Mouse (Mus musculus): ENCODE measurements around the gene Rufy2. TPM values are rescaled to one million over a fixed set of nuclear protein-coding genes. Genes with fewer than 3 reads are reported as not detected.

Gene Rufy2
- polyA plus RNA-seq, 1 experiment from 2014 or later: 26.8 TPM

- Histone ChIP-seq H3K4me3 (replicated peaks) (no peak overlapping the region), H3K27ac (replicated peaks) (no peak overlapping the region), H3K4me1 (peaks cover 16% of the 10 kb centered on the region), H3K27me3 (no peaks in the 10 kb centered on the region), H3K36me3 (peaks cover 23% of the 10 kb centered on the region), H3K4me2 (replicated peaks) (no peak overlapping the region), H3K9me3 (replicated peaks) (no peaks in the 10 kb centered on the region), H3K9ac (no peak overlapping the region)
- no peak for ATAC-seq (ENCODE audit: insufficient number of reproducible peaks, low FRiP score, low TSS enrichment, low read depth)
- 86% methylated on average over 6 of the region's 6 CpGs for WGBS
Observed at GRCm38 (mm10) chr10:63019304-63019703, 39.3 kb downstream of the Rufy2 start.

DNA sequence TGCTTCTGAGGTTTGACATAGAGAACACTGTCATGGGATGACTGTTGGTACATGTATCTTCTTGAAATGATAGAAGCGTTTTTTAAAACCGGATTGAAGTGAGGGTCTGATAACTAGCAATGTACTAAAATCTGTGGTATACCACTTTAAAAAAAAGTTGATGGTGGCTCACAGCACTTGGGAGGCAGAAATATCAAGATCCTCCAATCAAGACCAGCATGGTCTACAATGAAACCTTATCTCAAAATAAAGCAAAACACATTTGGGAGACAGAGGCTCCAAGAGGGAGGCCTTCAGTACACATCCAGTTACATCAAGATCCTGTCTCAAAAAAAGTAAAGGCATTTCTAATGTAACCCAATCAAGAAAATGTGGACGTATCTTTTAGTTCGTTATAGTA is 41.7 kb downstream of the Rufy2 start:
- Histone ChIP-seq H3K36me3 (peaks cover 7% of the 10 kb centered on the region), H3K9ac (0 out of 2 replicates have a peak overlapping the region, but pooled peaks have one; percentile 89), H3K4me1 (peaks cover 34% of the 10 kb centered on the region), H3K4me2 (replicated peaks) (peak overlapping the region; percentile 63), H3K27me3 (no peaks in the 10 kb centered on the region), H3K27ac (replicated peaks) (0 out of 2 replicates have a peak overlapping the region, but pooled peaks have one; percentile 100), H3K9me3 (replicated peaks) (no peaks in the 10 kb centered on the region), H3K4me3 (replicated peaks) (peak overlapping the region; percentile 74)
- 35% methylated on average over 4 of the region's 4 CpGs for WGBS
- no peak for ATAC-seq (ENCODE audit: insufficient number of reproducible peaks, low FRiP score, low TSS enrichment, low read depth)

DNA sequence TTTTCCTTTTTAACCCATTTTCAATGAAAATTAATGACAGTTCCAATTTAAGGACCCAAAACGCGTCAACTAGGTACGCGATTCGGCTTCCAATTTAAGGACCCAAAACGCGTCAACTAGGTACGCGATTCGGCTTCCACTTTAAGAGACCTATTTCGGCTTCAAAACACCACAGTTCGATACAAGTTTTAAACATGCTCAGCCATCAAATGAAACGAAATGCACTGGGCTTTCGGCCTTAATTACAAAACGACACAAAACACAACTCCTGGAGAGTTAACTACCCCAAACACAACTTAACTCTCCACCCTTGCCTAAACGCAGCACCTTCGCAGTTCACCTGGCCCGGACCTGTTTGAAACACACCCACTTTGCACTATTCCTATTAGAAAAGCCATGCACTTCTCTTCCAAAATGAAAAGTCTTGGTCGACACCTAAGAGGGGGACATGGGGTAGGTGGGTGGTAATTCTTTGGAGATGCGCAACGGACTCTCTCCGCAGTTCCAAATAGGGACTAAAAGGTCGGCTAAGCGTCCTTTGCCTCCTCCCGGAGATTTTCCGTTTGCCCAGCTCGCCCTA is 42.6 kb downstream of the Rufy2 start:
- Histone ChIP-seq H3K9me3 (replicated peaks) (no peaks in the 10 kb centered on the region), H3K36me3 (no peaks in the 10 kb centered on the region), H3K27ac (replicated peaks) (peak overlapping the region; percentile 100), H3K4me2 (replicated peaks) (peak overlapping the region; percentile 63), H3K9ac (peak overlapping the region; percentile 89), H3K4me1 (peaks cover 34% of the 10 kb centered on the region), H3K27me3 (no peaks in the 10 kb centered on the region), H3K4me3 (replicated peaks) (peak overlapping the region; percentile 74)
- under 1% methylated on average over 27 of the region's 27 CpGs for WGBS
- no peak for ATAC-seq (ENCODE audit: insufficient number of reproducible peaks, low FRiP score, low TSS enrichment, low read depth)

DNA sequence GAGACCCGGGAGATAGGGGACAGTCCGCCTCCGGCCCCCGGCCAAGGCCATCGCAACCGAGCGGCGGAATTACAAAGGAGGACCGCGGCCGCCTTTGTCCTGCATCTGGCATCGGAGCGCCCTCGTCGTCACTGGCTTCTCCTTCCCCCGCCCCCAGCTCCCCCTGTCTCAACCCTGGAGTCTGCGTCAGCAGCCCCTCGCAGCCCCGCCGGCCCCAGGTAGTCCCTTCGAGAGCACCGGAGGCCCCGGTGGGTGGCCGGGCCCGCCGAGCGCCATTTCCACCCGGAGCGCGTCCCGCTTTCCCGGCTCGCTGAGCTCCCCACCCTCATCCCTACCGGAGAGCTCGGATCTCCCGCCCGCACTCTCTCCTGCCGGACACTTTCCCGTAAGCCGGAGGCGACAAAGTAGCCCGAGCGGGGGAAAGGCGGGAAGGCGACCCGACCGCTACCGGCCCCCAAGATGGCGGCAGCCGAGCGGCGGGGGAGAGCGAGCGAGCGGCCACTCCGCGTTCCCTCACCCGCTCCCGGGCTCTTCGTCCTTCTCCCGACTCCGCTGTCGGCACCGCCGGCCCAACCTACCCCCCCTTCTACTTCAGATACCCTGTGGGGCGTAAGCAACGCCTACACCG is 43.2 kb downstream of the Rufy2 start:
- peaks cover 34% of the 10 kb centered on the region for H3K4me1 ChIP-seq
- peak; percentile 48 for ATAC-seq (ENCODE audit: insufficient number of reproducible peaks, low FRiP score, low TSS enrichment, low read depth)
- no peaks in the 10 kb centered on the region for H3K9me3 ChIP-seq (replicated peaks)
- peak overlapping the region; percentile 89 for H3K9ac ChIP-seq
- H3K27me3 ChIP-seq: no peaks in the 10 kb centered on the region
- H3K27ac ChIP-seq (replicated peaks): peak overlapping the region; percentile 100
- WGBS: under 1% methylated on average over 67 of the region's 68 CpGs
- H3K4me3 ChIP-seq (replicated peaks): peak overlapping the region; percentile 74
- no peaks in the 10 kb centered on the region for H3K36me3 ChIP-seq
- H3K4me2 ChIP-seq (replicated peaks): peak overlapping the region; percentile 63

DNA sequence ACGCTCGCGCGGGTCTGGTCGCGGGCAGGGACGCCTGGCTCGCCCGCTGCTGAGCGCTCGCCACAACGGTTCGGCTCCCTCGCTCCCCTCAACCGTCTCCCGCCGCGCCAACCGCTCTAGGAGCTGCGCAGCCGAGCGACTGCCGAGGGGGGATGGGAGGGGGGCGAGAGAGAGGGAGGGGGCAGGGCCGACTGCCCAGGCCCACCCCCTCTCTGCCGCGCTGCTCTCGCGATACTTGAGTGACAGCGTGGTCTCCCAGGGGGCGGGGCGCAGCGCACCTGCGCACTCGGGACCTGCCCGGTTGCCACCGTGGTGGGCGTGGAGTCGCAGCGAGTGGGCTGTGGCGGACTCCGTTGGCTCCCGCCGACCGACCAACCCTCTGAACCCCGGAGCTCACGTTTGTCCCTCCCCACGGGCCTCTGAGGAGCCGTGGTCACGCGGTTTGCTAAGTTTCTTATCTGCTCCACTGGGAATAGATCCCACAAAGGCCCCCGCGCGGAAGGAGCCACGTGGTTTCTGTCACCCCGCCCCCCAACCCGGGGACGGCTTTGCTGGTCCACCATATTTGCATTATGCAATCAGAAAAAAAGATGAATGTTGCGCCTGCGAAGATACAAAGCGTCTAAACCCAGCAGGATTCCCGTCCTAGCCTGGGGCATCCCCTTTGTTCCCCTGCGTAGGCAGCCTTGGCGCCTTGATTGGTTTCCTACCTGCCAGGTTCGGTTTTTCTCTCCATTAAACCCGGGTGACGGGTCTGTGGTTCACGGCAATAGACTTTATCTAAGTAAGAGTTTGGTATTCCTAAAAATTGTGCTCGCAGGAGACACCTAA is 43.9 kb downstream of the Rufy2 start, which contains the start of the genes Hnrnph3 and Pbld2:
Gene Hnrnph3 (minus strand): TSS at position 469 of the 831 bp plus-strand sequence.
Gene Pbld2 (plus strand): TSS at position 567 of the 831 bp plus-strand sequence.
- no peaks in the 10 kb centered on the region for H3K9me3 ChIP-seq (replicated peaks)
- no peaks in the 10 kb centered on the region for H3K36me3 ChIP-seq
- no peaks in the 10 kb centered on the region for H3K27me3 ChIP-seq
- H3K4me2 ChIP-seq (replicated peaks): peak within 1 kb of the TSS; percentile 63
- H3K4me1 ChIP-seq: peaks cover 34% of the 10 kb centered on the region
- peak within 1 kb of the TSS; percentile 74 for H3K4me3 ChIP-seq (replicated peaks)
- peak within 1 kb of the TSS; percentile 89 for H3K9ac ChIP-seq
- under 1% methylated on average over 68 of the region's 69 CpGs for WGBS
- peak; percentile 97 for ATAC-seq (ENCODE audit: insufficient number of reproducible peaks, low FRiP score, low TSS enrichment, low read depth)
- peak within 1 kb of the TSS; percentile 100 for H3K27ac ChIP-seq (replicated peaks)

GRCm38 (mm10) chr10:63024580-63024910 is 44.5 kb downstream of the Rufy2 start:
- peak overlapping the region; percentile 63 for H3K4me2 ChIP-seq (replicated peaks)
- no peaks in the 10 kb centered on the region for H3K36me3 ChIP-seq
- no peak for ATAC-seq (ENCODE audit: insufficient number of reproducible peaks, low FRiP score, low TSS enrichment, low read depth)
- H3K4me3 ChIP-seq (replicated peaks): peak overlapping the region; percentile 74
- peaks cover 34% of the 10 kb centered on the region for H3K4me1 ChIP-seq
- no peaks in the 10 kb centered on the region for H3K27me3 ChIP-seq
- H3K27ac ChIP-seq (replicated peaks): peak overlapping the region; percentile 100
- no peaks in the 10 kb centered on the region for H3K9me3 ChIP-seq (replicated peaks)
- WGBS: under 1% methylated on average over 8 of the region's 8 CpGs
- H3K9ac ChIP-seq: peak overlapping the region; percentile 63

GRCm38 (mm10) chr10:63025016-63025415 is 45.0 kb downstream of the Rufy2 start:
- H3K9ac ChIP-seq: no peak overlapping the region; the same call in 1 of the 2 replicates
- peak overlapping the region; percentile 100 for H3K27ac ChIP-seq (replicated peaks)
- no peak for ATAC-seq (ENCODE audit: insufficient number of reproducible peaks, low FRiP score, low TSS enrichment, low read depth)
- H3K4me2 ChIP-seq (replicated peaks): peak overlapping the region; percentile 63
- no peaks in the 10 kb centered on the region for H3K9me3 ChIP-seq (replicated peaks)
- peak overlapping the region; percentile 74 for H3K4me3 ChIP-seq (replicated peaks)
- H3K4me1 ChIP-seq: peaks cover 34% of the 10 kb centered on the region
- H3K27me3 ChIP-seq: no peaks in the 10 kb centered on the region
- no peaks in the 10 kb centered on the region for H3K36me3 ChIP-seq
- 35% methylated on average over 2 of the region's 2 CpGs for WGBS

DNA sequence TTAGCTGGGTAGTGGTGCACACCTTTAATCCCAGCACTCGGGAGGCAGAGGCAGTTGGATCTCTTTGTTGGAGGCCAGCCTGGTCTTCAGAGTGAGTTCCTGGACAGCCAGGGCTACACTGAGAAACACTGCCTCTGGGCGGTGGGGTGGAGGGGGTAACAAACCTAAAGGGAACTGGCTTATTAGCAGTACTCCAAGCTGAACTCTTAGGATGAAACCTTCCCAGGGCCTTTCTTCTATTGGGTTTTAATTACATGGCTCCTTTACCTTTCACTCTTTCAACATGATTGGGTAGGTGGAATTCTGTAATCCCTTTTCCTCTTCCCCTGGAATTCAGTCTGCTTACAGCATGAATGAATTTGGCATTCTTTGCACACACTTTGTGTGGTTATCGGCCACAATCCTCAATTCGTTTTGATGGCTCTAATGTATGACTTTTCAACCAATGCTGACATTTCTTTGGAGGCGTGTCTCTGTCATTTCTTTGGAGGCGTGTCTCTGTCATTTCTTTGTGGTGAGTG is 45.5 kb downstream of the Rufy2 start:
- Histone ChIP-seq H3K9me3 (replicated peaks) (no peaks in the 10 kb centered on the region), H3K36me3 (no peaks in the 10 kb centered on the region), H3K27ac (replicated peaks) (peak overlapping the region; percentile 100; the same call in 1 of the 2 replicates), H3K4me1 (peaks cover 32% of the 10 kb centered on the region), H3K9ac (no peak overlapping the region), H3K27me3 (no peaks in the 10 kb centered on the region), H3K4me2 (replicated peaks) (peak overlapping the region; percentile 63; the same call in 1 of the 2 replicates), H3K4me3 (replicated peaks) (peak overlapping the region; percentile 74; the same call in 1 of the 2 replicates)
- no peak for ATAC-seq (ENCODE audit: insufficient number of reproducible peaks, low FRiP score, low TSS enrichment, low read depth)
- WGBS: 20% methylated on average over 6 of the region's 6 CpGs

DNA sequence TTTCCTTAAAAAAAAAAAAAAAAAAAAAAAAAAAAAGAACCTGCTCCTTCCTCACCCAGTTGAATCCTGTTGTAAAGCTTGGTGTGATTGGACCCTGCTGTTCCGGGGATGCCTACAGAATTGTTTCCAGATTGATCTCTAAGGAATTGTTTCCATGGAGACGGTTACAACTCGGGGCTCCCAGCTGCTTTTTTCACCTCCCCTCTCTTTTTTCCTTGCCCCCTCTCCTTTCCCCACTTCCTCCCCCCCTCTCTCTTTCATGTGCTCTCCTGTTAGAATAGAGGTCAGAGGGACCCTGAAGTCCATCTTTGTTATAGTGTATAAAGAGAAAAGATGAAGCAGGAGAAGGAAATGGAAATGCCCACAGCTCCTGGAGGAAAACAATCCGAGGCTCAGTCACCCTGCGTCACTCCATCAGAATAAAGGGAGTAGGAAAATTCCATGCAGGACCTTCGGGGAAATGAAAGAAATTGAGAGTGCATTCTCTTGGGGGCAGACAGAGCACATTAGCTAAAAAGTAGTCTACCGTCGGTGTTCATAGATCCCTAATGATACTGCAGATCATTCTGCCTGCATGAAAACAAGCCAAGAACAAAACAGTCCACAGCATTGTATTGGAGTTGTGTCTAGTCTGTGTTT is 46.3 kb downstream of the Rufy2 start:
- Histone ChIP-seq H3K4me2 (replicated peaks) (no peak overlapping the region), H3K36me3 (no peaks in the 10 kb centered on the region), H3K27ac (replicated peaks) (no peak overlapping the region), H3K27me3 (no peaks in the 10 kb centered on the region), H3K9ac (no peak overlapping the region), H3K4me1 (peaks cover 27% of the 10 kb centered on the region), H3K9me3 (replicated peaks) (no peaks in the 10 kb centered on the region), H3K4me3 (replicated peaks) (no peak overlapping the region)
- no peak for ATAC-seq (ENCODE audit: insufficient number of reproducible peaks, low FRiP score, low TSS enrichment, low read depth)
- 21% methylated on average over 8 of the region's 8 CpGs for WGBS

DNA sequence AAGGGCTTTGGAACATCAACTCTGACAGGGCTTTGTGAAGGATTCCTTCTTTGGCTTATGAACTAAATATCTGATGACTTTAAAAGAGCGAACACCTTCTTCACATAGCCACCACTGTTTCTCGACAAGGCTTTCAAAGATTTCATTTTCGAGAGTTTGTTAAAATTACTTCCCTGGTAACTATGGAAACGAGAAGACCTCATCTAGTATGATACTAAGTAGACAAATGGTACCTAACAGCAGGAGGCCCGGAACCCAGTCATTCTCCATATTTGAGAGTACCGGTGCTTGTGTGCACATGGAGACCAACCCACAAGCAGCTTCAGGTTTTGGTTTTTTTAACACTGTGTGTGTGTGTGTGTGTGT is 46.8 kb downstream of the Rufy2 start:
- Histone ChIP-seq H3K36me3 (no peaks in the 10 kb centered on the region), H3K27ac (replicated peaks) (no peak overlapping the region)
- 82% methylated on average over 6 of the region's 6 CpGs for WGBS

More for the DNA sequence above, 46.8 kb downstream of the Rufy2 start:
- Histone ChIP-seq H3K4me1 (peaks cover 22% of the 10 kb centered on the region), H3K4me3 (replicated peaks) (no peak overlapping the region), H3K9me3 (replicated peaks) (no peaks in the 10 kb centered on the region), H3K9ac (no peak overlapping the region), H3K4me2 (replicated peaks) (no peak overlapping the region), H3K27me3 (no peaks in the 10 kb centered on the region)
- ATAC-seq (ENCODE audit: insufficient number of reproducible peaks, low FRiP score, low TSS enrichment, low read depth): no peak

All from embryonic facial prominence, embryonic 15.5 days (tissue).